Mouse (Mus musculus): ENCODE measurements around the gene Ubqln1.

- TF ChIP-seq CTCF (IDR thresholded peaks at IDR 0.05; ENCODE audit: low read depth), result no peak
- no peak for TF ChIP-seq EP300 (IDR thresholded peaks at IDR 0.05; ENCODE audit: low read depth)
Measured at GRCm38 (mm10) chr13:58193221-58193620, 22.2 kb downstream of the Ubqln1 start.
